Mouse (Mus musculus): ENCODE results near the gene Avpr1a.

DNA sequence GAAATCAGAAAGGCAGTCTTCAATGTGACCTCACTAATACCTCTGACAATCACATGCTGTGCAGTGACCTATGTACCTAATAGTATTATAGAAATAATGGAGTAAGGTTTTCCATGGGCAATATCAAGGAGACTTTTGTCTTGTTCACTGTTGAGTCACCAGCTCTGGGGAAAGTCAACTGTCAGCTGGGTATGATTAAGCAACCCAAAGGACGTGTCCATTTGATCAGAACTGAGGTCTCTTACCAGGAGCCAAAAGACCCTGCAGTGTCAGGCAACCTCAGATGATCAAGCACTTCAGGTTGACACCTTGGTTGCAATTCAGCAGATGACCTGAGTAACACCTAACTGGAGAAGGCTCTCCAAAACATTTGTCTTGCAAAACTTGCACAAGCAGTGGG lies 46.0 kb upstream of the Avpr1a start:
- TF ChIP-seq CTCF (IDR thresholded peaks at IDR 0.05; ENCODE audit: low read depth, low read length) (no peak), POLR2A (IDR thresholded peaks at IDR 0.05; ENCODE audit: extremely low read depth, insufficient read depth, low read length) (no peak)

Measured in liver, adult 2 months (tissue).